Mouse (Mus musculus): ENCODE measurements around the gene Cep170.

Gene Cep170

GRCm38 (mm10) chr1:176749708-176750107 is 64.2 kb downstream of the Cep170 start:
- DNase-seq (ENCODE audit: low spot score): no peak

DNA sequence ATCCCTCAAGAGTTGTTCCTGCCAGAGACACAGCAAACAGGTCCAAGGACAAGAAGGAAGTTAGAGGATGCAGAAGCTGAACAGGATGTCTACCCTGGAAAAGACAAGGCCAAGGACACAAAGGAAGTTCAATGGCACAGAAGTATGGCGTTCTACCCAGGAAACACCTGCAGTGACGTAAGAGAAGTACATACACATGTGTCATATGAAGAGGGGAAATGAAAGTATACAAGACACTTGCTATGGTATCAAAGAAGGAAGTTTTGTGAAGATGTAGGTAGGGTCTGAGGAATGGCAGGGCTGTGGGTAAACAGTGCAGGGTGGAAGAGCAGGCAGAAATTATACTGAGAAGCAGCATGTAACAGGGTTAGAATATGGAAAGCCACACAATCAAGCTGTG is 81.0 kb downstream of the Cep170 start:
- DNase-seq (ENCODE audit: low spot score): no peak

DNA sequence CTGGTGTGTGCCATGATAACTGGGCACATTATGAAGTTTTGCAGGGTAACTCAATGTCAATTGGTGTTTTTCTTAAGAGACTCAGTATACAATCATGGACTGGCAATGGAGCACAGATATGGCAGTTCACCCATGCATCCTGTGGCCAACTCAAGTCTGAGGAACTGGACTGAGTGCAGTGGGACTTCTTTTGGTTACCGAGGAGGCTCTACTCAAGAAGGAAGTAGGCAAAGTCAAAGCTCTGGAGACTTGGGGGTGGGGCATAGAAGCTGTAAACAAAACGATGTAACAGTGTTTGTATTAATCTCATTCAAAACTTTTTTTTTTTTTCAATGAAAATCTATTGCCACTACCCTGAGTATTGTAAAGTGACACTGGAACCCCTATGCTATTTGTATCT is 83.3 kb downstream of the Cep170 start:
- no peak for DNase-seq (ENCODE audit: low spot score)

DNA sequence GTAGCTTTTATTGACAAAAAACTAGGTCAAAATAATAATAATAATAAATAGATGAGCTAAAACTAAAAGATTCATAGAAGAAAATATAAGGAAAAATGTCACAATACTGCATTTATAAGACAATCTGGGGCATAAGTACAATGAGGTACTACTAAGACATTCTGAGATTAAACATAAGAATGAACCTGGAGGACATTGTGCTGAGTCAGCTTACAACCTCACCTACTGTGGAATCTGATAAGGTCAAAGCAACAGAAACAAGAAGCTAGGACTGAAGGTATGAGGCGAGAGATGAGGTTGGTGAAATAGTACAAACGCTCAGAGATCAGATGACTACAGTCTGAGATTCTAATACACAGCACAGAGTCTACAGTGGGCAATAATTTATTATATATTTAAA is 86.5 kb downstream of the Cep170 start:
- DNase-seq (ENCODE audit: low spot score): no peak

- DNase-seq (ENCODE audit: low spot score): no peak
Observed at GRCm38 (mm10) chr1:176724771-176725170, 89.1 kb downstream of the Cep170 start.

DNA sequence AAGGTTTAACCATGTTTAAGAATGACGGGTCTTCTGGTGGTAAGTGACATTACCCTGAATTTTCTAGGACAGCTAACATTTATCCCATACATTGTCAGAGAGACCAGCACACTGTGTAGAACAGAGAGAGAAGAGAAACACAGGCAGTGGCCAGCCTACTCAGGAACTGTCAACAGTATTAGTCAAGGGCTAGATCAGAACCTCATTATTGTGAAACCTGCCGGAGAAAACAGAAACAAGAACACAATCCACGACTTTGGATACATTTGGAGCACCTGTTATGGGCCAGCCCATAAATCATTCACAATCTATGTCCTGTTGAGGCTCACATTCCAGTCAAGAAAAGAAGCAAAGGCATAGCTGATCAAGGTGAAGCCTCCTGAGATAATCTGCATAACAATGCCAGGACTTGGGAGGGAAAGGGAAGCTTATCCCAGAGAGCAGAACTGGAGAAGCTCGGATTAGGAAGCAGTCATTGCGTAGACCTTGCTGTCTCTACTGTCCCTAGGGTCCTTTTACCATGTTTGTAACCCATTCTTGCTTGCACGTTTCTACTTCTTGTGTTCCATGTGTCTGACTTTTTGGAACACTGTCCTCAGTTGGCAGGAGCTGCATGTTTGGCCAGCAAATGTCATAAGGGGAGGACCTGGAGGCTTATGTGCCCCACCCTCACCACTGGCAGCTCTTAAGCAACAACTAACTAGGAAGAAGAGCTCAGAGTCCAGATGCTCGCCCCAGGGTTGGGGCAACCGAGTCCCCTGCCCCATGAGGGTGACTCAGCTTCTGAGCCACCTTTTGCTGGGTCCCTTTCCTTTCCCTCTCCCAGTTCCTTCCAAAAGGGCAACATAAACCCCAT is 89.8 kb downstream of the Cep170 start:
- DNase-seq (ENCODE audit: low spot score): no peak

- no peak for DNase-seq (ENCODE audit: low spot score)
Observed at GRCm38 (mm10) chr1:176712436-176712835, 101.4 kb downstream of the Cep170 start.

DNA sequence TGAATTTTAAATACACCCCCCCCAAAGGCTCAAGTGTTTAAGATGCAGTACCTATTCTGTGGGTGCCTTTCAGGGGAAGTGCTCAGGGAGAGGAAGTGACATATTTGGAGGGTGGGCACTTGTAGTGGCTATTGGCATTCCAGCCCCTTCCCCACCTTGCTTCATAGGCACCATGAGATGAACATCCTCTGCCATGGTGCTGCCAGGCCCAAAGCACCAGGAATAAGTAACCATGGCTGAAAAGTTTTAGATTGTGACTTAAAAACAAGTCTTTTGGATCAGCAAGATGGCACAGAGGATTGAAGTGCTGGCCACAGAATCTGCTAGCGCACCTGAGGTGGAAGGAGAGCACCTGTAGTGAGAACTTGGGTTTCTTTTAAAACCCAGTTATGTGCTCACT is 113.6 kb downstream of the Cep170 start:
- no peak for DNase-seq (ENCODE audit: low spot score)

DNA sequence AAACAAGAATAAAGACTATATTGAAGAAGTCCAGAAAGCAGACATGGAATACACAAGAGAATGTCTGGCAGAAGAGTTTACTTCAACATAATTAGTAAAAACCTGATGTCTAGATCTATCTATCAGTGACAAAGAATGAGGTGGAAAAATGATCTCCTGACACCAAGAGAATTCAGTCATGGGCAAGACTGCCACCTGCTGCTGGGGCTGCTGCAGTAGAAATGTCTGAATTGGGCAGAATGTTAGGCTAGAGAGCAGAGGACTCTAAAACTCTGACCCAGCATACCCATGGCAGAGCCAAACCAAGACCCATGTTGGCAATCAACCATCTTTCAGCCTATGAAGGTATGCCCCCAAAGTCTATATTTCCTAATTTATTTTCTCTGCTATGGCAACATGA is 114.1 kb downstream of the Cep170 start:
- DNase-seq (ENCODE audit: low spot score): no peak

GRCm38 (mm10) chr1:176698647-176699046 is 115.2 kb downstream of the Cep170 start:
- DNase-seq (ENCODE audit: low spot score): no peak

GRCm38 (mm10) chr1:176697091-176697490 is 116.8 kb downstream of the Cep170 start:
- no peak for DNase-seq (ENCODE audit: low spot score)

- no peak for DNase-seq (ENCODE audit: low spot score)
Observed at GRCm38 (mm10) chr1:176691101-176691500, 122.8 kb downstream of the Cep170 start.

DNA sequence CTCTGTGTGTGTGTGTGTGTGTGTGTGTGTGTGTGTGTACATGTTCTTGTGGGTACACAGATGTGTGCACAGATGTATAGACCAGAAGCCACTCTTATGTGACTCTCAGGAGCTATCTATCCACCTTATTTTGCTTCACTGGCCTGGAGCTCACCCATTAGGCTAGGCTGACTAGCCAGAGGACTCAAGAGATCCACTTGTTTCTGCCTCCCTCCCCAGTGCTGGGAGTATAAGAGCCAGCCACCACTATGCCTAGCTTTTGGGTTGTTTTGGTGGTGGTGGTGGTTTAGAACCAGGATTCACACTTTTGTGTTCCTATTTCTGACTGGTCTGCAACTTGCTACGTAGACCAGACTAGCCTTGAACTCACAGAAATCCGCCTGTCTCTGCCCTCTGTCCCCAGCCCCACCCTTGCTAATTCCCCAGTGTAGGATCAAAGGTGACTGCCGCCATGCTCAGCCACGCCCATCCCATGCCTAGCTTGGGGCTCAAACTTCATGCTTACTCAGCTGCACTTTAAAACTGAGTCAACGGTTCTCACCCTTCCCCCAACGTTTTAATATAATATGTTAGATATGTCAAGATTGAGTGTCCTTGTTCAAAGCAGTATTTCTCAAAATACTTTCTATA is 125.5 kb downstream of the Cep170 start:
- no peak for DNase-seq (ENCODE audit: low spot score)

All from spleen, adult 12 weeks (tissue).